Mouse (Mus musculus) natural killer cell, adult 2 months (primary cell): Measurements from ENCODE around the gene Notch2.

ENCODE experiments used
- DNase-seq, 2 experiments: peaks; one replicate each; pipeline ENCODE4 v3.0.0; 2022; ENCODE audit warnings: low spot score in 2 of 2

The Notch2 gene

DNA sequence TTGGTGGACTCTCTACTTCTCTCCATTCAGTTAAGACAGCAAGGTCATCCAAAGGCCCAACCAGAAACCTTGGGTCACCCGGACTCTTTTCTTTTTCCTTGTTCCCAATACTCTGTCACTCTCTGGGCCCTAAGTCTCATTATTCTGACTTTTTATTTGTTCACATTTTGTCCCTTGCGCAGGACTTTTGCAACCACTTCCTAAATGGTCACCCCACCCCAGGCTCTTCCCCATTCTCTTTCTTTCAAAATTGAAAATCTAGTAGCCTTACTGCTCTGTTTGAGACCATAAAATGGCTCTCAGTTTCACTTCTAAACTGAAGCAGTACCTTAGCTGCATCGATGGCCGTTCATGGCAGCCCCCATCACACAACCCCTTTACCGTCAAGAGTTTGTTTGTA is 18.5 kb upstream of the Notch2 start:
- no peak for DNase-seq

DNA sequence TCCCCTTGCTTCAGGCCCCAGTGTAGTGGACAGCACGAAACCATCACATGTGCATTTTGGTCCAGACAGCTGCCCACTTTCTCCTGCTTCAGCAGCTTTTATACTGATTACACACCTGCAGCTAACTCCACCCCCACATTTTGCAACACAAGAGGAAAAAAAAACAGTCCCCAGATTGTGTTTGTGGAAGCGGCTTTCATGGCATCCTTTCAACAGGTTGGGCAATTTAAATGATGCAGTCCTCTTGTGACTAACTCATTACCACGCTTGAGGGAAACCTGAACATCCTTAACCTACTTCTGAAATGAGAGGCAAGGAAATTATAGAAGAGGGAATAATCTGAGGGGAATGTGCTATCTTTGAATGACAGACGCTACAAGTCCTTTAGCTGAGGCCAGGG is 15.0 kb upstream of the Notch2 start:
- DNase-seq, result no peak

DNA sequence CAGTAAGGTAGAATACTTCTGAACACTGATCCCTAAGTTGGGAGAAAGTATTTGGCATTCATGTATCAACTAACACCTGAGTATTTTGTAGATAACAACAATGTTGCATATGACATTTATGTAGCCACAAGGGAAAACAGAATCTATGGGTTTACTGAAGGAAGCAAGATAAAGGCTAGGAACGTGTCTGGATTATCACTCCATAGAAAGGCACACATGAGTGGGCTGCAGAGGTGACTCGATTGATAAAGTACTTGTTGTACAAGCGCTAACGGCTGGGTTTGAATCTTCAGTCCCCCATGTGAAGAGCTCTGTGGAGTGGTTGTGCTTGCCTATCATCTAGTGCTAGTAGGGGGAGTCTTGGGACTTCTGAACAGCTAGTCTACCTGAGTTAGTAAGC is 9.8 kb upstream of the Notch2 start:
- no peak for DNase-seq

- no peak for DNase-seq
Measured at GRCm38 (mm10) chr3:98004231-98004630, 9.1 kb upstream of the Notch2 start.

DNA sequence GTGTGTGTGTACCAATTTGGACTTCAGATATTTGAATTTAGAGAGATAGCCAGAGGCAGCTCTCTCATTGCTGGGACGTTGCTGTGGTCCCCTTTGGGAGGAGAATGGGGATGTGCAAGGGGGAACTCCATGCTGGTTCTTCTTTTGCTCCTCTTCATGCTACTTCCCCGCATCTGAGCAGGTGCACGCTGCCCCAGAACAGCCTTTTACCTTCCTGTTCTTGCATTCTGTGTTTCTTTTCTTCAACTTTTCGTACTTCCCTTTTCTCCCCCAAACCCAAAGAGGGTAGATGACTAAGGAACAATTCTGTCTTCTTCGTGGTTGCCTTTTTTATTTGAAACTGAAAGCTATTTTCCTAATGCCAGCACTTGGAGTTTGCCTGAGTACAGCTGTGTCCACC is 8.0 kb upstream of the Notch2 start:
- DNase-seq, result no peak

- no peak for DNase-seq
Measured at GRCm38 (mm10) chr3:98006046-98006691, 7.2 kb upstream of the Notch2 start.

DNA sequence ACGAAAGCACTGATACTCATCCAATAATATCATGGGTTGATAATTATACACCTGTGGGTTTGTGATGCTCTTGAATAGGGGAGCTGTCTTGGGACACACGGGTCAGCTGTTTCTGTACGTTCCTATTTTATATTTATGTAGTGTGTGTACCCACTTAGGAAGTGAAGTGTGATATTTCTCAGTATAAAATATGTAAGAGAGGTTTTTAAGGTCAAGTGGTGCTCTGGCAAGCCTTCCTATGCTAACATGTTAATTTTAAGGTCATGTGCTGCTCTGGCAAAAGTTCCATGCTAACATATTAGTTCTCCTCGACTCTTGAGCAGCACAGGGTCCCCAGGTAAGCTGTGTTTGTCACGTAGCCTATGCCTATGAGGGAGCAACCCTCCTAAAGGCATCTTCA is 6.4 kb upstream of the Notch2 start:
- no peak for DNase-seq

GRCm38 (mm10) chr3:98008143-98008542 is 5.2 kb upstream of the Notch2 start:
- no peak for DNase-seq

GRCm38 (mm10) chr3:98009190-98009840 is 4.0 kb upstream of the Notch2 start:
- DNase-seq, result no peak

DNA sequence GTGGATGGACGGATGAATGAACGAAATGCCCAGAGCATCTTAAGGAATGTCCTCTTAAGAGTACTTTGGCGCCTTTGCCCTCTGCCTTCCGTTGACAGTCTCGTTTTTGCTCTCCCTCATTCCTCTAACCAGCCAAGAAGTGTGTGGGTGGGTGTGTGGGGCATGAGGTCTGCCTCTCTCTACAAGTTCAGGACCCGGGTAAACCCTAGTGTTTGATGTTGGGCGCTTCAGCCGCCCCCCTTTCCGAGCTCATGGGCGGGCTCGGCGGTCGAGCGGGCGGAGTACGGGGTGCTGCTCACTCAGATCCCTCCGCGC is 284 bp upstream of the Notch2 start:
- no peak for DNase-seq

GRCm38 (mm10) chr3:98015205-98016171 is 2.2 kb downstream of the Notch2 start:
- no peak for DNase-seq

DNA sequence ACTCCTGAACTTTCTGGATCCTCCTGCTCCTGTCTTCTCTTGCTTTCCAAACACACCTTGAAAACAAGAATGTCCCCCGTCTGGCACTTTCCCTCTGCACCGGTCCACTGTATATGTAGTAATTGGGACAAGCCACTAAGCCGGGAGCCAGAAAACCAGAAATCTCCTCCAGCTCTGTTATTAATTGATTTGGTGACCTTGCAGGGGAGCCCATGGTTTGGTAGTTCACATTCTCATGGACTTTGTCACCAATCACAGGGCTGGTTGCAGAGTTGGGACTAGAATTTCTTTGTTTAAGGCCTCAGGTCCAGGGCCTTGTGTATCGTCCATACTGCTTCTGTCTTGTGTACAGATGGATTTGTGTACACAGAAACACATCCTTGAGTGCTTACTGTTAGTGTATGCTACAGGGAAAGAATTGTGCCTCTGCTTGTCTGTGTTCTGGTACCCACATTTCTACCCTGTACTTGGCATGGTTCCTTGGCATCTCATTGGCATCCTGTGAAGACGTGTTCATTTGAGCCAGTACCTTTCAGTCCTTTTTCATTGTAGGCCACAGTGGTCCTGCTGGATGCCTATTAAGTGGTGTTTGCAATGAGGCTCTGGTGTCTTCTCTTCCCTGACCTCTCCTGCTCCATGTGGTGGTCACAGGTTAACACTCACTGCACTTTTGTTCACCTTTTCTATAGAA is 3.7 kb downstream of the Notch2 start:
- no peak for DNase-seq

DNA sequence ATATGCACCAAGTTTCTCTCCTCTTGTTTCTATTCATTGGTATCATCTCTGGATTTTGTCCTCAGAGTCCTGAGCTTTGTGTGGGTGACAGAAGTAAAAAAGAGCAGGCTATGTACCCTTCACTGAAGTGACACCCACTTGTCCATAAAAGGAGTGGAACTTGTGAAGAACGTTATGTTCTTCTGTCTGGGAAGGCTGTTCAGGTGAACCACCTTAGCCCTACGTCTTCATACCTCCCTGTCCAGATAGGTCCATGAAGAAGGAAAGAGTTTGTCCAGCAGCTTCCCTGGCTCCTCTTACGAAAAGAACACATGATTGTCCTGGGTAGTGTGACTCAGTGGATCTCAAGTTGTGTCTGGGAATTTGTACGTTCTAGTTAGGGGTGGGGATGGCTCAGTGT is 4.9 kb downstream of the Notch2 start:
- DNase-seq, result no peak

DNA sequence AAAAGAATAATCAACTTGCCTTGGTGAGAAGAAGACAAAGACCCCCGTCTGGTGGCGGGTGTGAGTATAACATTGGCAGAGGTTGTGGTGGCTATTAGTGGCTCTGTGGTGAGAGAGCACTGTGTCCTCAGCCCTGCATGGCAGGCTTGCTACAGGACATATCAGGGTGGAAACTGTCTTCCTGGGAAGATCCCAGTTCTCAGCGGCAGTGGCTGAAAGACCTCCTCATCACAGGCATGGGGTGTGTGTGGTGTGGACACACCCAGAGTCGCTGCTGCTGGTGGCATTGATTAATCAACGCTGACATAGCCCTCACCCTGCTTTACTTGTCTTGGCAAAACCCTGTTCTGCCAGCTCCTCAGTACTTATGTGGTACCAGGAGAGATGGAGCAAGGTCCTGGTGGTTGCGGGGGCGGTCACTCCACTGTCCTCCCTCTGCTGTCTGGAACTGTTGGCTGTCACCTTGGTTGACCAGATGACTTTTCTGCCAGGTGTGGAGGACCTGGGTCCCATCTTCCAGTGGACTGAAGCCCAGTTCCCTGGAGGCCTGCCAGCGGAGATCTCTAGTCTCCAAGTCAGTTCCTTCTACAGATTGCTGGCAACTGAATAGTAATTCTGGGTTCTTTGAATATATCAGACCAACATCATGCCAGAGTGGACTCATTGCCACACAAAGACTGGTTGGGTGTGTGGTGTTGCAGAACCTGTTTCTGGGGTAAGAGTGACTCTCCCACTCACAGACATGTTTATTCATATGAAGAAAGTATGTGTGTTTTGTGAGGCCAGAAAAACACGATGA is 7.3 kb downstream of the Notch2 start:
- DNase-seq, result no peak

- DNase-seq, result no peak
Measured at GRCm38 (mm10) chr3:98024288-98024848, 11.0 kb downstream of the Notch2 start.

- DNase-seq, result peak in 1 of 2 experiments; percentile 65
Measured at GRCm38 (mm10) chr3:98025521-98025920, 12.2 kb downstream of the Notch2 start.

DNA sequence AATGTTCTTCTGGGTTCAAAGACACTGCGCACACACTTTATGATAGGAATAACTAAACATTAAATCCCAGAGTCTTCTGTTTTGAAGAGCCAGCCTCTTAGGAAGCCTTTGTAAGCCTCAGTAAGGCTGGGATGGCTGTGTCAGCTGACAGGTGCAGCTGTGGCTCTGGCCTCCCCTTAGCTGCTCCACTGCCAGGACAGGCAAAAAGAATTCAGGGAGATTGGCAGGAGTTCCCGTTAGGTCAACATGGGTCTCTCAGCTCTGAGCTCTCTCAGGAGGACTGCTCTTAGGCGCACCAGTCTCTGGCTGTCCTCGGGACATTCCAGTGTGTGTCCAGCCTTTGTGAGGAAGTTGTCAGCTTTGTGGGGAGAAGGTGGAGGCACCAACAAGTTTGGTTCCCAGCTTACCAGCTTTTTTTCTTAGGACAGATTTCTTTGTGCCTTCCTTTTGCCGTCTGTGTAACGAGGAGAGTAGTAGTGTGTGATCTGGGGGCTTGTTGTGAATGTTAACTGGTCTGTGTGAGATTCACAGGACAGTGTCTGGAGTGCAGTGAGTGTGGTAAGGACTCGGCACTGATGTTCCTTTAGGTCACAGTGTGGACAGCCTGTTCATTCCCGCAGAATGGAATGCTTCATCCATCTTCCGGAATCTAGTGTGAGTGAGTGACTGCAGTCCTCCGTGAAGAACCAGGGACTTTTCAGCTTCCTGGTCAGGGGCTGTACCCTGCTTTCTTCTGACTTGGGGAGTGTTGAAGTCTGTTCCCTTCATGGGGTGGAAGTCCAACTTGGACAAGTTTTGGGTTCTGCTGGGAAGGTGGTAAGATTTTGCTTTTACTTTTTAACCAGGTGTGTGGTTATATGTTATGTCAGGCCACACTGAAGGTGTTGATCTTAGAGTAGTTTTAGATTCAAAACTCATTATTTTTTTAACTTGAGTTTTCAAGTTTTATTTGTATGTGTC is 12.9 kb downstream of the Notch2 start:
- DNase-seq, result no peak

DNA sequence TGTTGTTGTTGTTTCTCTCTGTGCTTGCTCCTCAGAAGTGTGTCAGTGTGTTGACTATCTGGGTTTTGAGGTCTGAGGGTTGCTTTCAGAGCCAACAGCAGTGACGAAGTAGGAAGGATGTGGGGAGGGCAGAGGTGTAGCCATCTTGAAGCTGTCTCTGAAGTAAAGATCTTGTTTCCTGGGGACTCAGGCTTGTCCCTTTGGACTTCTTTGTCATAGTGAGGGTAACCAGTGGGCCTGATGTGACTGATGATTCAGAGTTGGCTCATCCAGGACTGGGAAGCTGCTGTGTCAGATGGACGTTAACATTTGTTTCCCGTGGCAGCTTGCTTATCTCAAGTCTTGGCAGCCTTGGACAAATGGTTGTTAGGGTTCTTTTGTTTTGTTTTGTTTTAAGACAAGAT is 14.0 kb downstream of the Notch2 start:
- DNase-seq, result peak; percentile 37 to 58

DNA sequence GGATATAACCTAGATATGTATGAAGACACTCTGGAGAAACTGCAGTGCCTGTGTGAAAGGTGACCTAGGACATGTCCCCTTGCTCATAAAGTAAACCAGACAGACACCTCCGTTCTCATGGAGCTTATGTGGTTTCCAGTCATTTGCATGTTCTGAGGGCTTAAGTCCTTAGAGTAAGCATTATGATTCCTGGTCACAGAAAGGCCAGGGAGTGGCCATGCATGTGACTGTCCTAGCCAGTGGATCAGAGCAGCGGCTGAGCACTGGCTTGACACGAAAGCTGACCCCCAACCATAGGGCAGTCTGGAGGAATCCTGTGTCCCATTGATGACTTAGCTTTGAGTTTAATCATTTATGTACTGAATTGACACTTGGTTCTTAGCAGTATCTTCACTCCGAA is 14.7 kb downstream of the Notch2 start:
- DNase-seq, result no peak

DNA sequence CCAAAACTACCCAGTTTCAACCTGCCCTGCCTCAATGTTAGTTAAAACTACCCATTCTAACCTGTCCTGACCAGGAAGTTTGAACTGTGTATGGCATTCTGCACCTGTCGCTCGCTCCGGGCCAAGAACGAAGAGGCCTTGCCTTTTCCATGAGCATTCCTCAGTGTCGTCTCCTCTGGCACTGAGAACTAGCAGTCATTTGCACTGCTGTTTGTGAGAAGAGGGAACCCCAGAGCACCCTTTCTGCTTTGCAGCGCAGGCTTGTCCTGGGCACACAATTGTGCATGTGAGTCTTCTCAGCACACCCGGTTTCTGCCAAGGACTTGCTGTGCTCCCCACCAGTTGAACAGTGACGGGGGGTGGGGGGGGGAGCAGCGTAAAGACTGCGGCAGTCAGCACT is 15.6 kb downstream of the Notch2 start:
- DNase-seq, result no peak
